Mouse (Mus musculus): ENCODE results near the gene Carns1.

DNA sequence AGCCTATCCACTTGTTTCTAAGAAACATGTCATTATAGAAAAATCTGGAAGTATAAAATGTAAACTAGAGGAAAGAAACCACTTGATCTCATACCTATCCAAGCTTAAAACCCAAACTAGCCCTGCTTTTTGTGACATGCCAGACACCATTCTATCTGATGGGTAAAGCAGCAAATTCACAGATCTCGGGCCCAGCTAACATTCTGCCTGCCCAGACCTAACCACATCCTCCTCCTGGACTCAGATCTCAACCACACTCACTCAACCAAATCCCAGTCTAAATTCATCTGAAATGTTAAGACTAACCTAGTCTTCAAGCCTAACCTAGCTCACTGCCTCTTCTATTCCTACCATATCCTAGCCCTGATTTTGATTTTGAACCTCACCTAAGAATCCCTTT lies 43.5 kb upstream of the Carns1 start:
- TF ChIP-seq POLR2A (IDR thresholded peaks at IDR 0.05; ENCODE audit: insufficient read depth, low read length) = no peak
- TF ChIP-seq CTCF (IDR thresholded peaks at IDR 0.05; ENCODE audit: low read depth, low read length) = no peak
- TF ChIP-seq EP300 (IDR thresholded peaks at IDR 0.05; ENCODE audit: insufficient read depth, low read depth, low read length) = no peak
